Mouse (Mus musculus) forebrain, embryonic 10.5 days (tissue): ENCODE data around the gene Shisa5. TPM values are rescaled to one million over a fixed set of nuclear protein-coding genes. Genes with fewer than 3 reads are reported as not detected.

Experiments
- DNase-seq: peaks from one replicate; pipeline ENCODE4 v3.0.0-alpha.2; 2017; ENCODE audit warnings: low spot score; ENCODE audit errors: extremely low spot score
- H3K27ac ChIP-seq: fragments of 300-500 bp; sonication (generic); 2 replicates; pipeline ENCODE4 v1.5.1; 2016; ENCODE audit warnings: mild to moderate bottlenecking
- H3K27me3 ChIP-seq: fragments of 300-500 bp; sonication (generic); 2 replicates; pipeline ENCODE4 v1.6.1; 2016; ENCODE audit warnings: mild to moderate bottlenecking; ENCODE audit not compliant: poor library complexity, severe bottlenecking
- H3K36me3 ChIP-seq: fragments of 300-500 bp; sonication (generic); replicated peaks from 2 replicates; pipeline ENCODE4 v1.6.1; 2016; ENCODE audit warnings: mild to moderate bottlenecking, moderate library complexity
- H3K4me1 ChIP-seq: fragments of 300-500 bp; sonication (generic); 2 replicates; pipeline ENCODE4 v1.6.1; 2016
- H3K4me3 ChIP-seq: fragments of 300-500 bp; sonication (generic); 2 replicates; pipeline ENCODE4 v1.5.1; 2016; ENCODE audit warnings: mild to moderate bottlenecking, moderate library complexity
- H3K9me3 ChIP-seq: fragments of 300-500 bp; sonication (generic); 2 replicates; pipeline ENCODE4 v1.6.1; 2016; ENCODE audit warnings: mild to moderate bottlenecking, moderate library complexity
- WGBS: fragments of 180-500 bp; shearing (Covaris S2); methylation state at CpG from one replicate; pipeline ENCODE4 v1.1.7; 2016; 5-methylcytosine and 5-hydroxymethylcytosine counted together
- polyA plus RNA-seq: library from polyadenylated mRNA; unstranded; fragments of >200 nt; fragmentation: Nextera tagmentation; extraction: Ambion mirVana; gene quantifications from 2 replicates; pipeline ENCODE4 v1.2.1, GENCODE M21; 2016

Gene Shisa5
- polyA plus RNA-seq, 1 experiment from 2014 or later = 29.7 TPM

GRCm38 (mm10) chr9:109101933-109102445, 63.6 kb downstream of the Shisa5 start:
- Histone ChIP-seq H3K9me3 (no peaks in the 10 kb centered on the region), H3K4me1 (peaks cover 30% of the 10 kb centered on the region), H3K27ac (no peak overlapping the region), H3K27me3 (no peaks in the 10 kb centered on the region), H3K36me3 (peaks cover 89% of the 10 kb centered on the region), H3K4me3 (no peak overlapping the region)
- DNase-seq = no peak
- 89% methylated on average over 5 of the region's 5 CpGs for WGBS

GRCm38 (mm10) chr9:109102541-109102940, 64.2 kb downstream of the Shisa5 start:
- WGBS = 92% methylated on average over 3 of the region's 3 CpGs
- no peak for DNase-seq
- H3K36me3 ChIP-seq = peaks cover 95% of the 10 kb centered on the region

GRCm38 (mm10) chr9:109103250-109103649, 64.9 kb downstream of the Shisa5 start:
- peaks cover 17% of the 10 kb centered on the region for H3K4me1 ChIP-seq
- no peak overlapping the region for H3K27ac ChIP-seq
- WGBS = 88% methylated on average over 7 of the region's 7 CpGs
- DNase-seq = no peak
- H3K36me3 ChIP-seq = peaks cover 96% of the 10 kb centered on the region
- H3K4me3 ChIP-seq = no peak overlapping the region
- no peaks in the 10 kb centered on the region for H3K9me3 ChIP-seq
- no peaks in the 10 kb centered on the region for H3K27me3 ChIP-seq

More at GRCm38 (mm10) chr9:109102541-109102940, 64.2 kb downstream of the Shisa5 start:
- Histone ChIP-seq H3K4me3 (no peak overlapping the region), H3K27ac (no peak overlapping the region), H3K9me3 (no peaks in the 10 kb centered on the region), H3K27me3 (no peaks in the 10 kb centered on the region), H3K4me1 (peaks cover 24% of the 10 kb centered on the region)

GRCm38 (mm10) chr9:109104083-109104482, 65.7 kb downstream of the Shisa5 start:
- no peaks in the 10 kb centered on the region for H3K9me3 ChIP-seq
- peaks cover 9% of the 10 kb centered on the region for H3K4me1 ChIP-seq
- DNase-seq = no peak
- 93% methylated on average over 9 of the region's 9 CpGs for WGBS
- no peak overlapping the region for H3K4me3 ChIP-seq
- peaks cover 100% of the 10 kb centered on the region for H3K36me3 ChIP-seq
- H3K27me3 ChIP-seq = no peaks in the 10 kb centered on the region
- H3K27ac ChIP-seq = peak overlapping the region; percentile 5; the same call in 1 of the 2 replicates

GRCm38 (mm10) chr9:109105011-109105410, 66.6 kb downstream of the Shisa5 start:
- Histone ChIP-seq H3K4me3 (no peak overlapping the region), H3K36me3 (peaks cover 100% of the 10 kb centered on the region), H3K27me3 (no peaks in the 10 kb centered on the region), H3K27ac (no peak overlapping the region), H3K4me1 (peaks cover 6% of the 10 kb centered on the region; the same call in 1 of the 2 replicates), H3K9me3 (no peaks in the 10 kb centered on the region)
- WGBS = 91% methylated on average over 12 of the region's 12 CpGs
- no peak for DNase-seq

- DNase-seq = no peak
- 94% methylated on average over 12 of the region's 12 CpGs for WGBS
- H3K27ac ChIP-seq = no peak overlapping the region
- H3K27me3 ChIP-seq = no peaks in the 10 kb centered on the region
- no peaks in the 10 kb centered on the region for H3K9me3 ChIP-seq
- peaks cover 100% of the 10 kb centered on the region for H3K36me3 ChIP-seq
- peaks cover 6% of the 10 kb centered on the region; the same call in 1 of the 2 replicates for H3K4me1 ChIP-seq
- no peak overlapping the region for H3K4me3 ChIP-seq
Measured at GRCm38 (mm10) chr9:109105648-109106047, 67.3 kb downstream of the Shisa5 start.

GRCm38 (mm10) chr9:109107341-109107740, 69.0 kb downstream of the Shisa5 start:
- Histone ChIP-seq H3K36me3 (peaks cover 100% of the 10 kb centered on the region), H3K4me1 (peaks cover 6% of the 10 kb centered on the region; the same call in 1 of the 2 replicates), H3K27me3 (no peaks in the 10 kb centered on the region), H3K9me3 (no peaks in the 10 kb centered on the region), H3K4me3 (no peak overlapping the region), H3K27ac (no peak overlapping the region)
- WGBS = 98% methylated on average over 4 of the region's 6 CpGs
- no peak for DNase-seq

Other genes starting within 250 kb of the Shisa5 start
- gene Nckipsd, start 230.2 kb upstream of the Shisa5 start, polyA plus RNA-seq = 14.1 and 18.8 TPM in 2 replicates
- gene Celsr3, start 212.2 kb upstream of the Shisa5 start, polyA plus RNA-seq = 1.5 and 2.1 TPM in 2 replicates
- gene Slc26a6, start 185.3 kb upstream of the Shisa5 start, polyA plus RNA-seq = 11.5 and 11.6 TPM in 2 replicates
- gene Tmem89, start 123.9 kb upstream of the Shisa5 start, polyA plus RNA-seq = not detected in 2 replicates
- gene Uqcrc1, start 101.9 kb upstream of the Shisa5 start, polyA plus RNA-seq = 468 and 481 TPM in 2 replicates
- 1.5 and 2.3 TPM in 2 replicates for gene Col7a1, start 85.0 kb upstream of the Shisa5 start, polyA plus RNA-seq
- not detected in 2 replicates for gene Ucn2, start 52.6 kb upstream of the Shisa5 start, polyA plus RNA-seq
- gene Pfkfb4, start 46.8 kb upstream of the Shisa5 start, polyA plus RNA-seq = 10.5 and 12.4 TPM in 2 replicates
- 7.6 and 9.1 TPM in 2 replicates for gene Trex1, start 21.2 kb downstream of the Shisa5 start, polyA plus RNA-seq
- gene Atrip, start 35.6 kb downstream of the Shisa5 start, polyA plus RNA-seq = 34.9 and 35.0 TPM in 2 replicates
- 13.3 and 14.7 TPM in 2 replicates for gene Ccdc51, start 43.9 kb downstream of the Shisa5 start, polyA plus RNA-seq
- gene Tma7, start 44.0 kb downstream of the Shisa5 start, polyA plus RNA-seq = 793 and 804 TPM in 2 replicates
- 27.0 and 28.9 TPM in 2 replicates for gene Plxnb1, start 56.8 kb downstream of the Shisa5 start, polyA plus RNA-seq
- not detected in 2 replicates for gene Fbxw21, start 123.5 kb downstream of the Shisa5 start, polyA plus RNA-seq
- not detected in 2 replicates for gene Fbxw13, start 157.4 kb downstream of the Shisa5 start, polyA plus RNA-seq
- gene Fbxw20, start 196.2 kb downstream of the Shisa5 start, polyA plus RNA-seq = not detected in 2 replicates
- gene Fbxw14, start 249.1 kb downstream of the Shisa5 start, polyA plus RNA-seq = not detected in 2 replicates